Mouse (Mus musculus): ENCODE results near the gene Cela3b. TPM values are rescaled to one million over a fixed set of nuclear protein-coding genes. Genes with fewer than 3 reads are reported as not detected.
"Not testable (repeated sequence)": the region's sequence is repeated elsewhere in the genome, so short reads cannot be mapped to it uniquely, and the experiment has no call there.

The Cela3b gene
- polyA plus RNA-seq, 1 experiment from 2014 or later = 0.17 TPM

- Histone ChIP-seq H3K4me1 (replicated peaks) (peaks cover 55% of the 10 kb centered on the region), H3K4me3 (replicated peaks) (no peak overlapping the region), H3K36me3 (no peaks in the 10 kb centered on the region), H3K4me2 (peak overlapping the region; percentile 45), H3K9me3 (replicated peaks) (no peaks in the 10 kb centered on the region), H3K27ac (peak overlapping the region; percentile 70), H3K27me3 (no peaks in the 10 kb centered on the region), H3K9ac (0 out of 2 replicates have a peak overlapping the region, but pooled peaks have one; percentile 51)
- ATAC-seq (ENCODE audit: low read depth) (peak; percentile 92), DNase-seq (peak; percentile 63)
- WGBS (ENCODE audit: insufficient replicate concordance) = 37% methylated on average over 7 of the region's 7 CpGs
These were observed 17.2 kb upstream of the Cela3b start for GRCm38 (mm10) chr4:137447363-137448196.

GRCm38 (mm10) chr4:137445881-137446280, 15.5 kb upstream of the Cela3b start:
- Histone ChIP-seq H3K4me2 (no peak overlapping the region), H3K9ac (no peak overlapping the region), H3K4me3 (replicated peaks) (no peak overlapping the region), H3K9me3 (replicated peaks) (no peaks in the 10 kb centered on the region), H3K27me3 (no peaks in the 10 kb centered on the region), H3K4me1 (replicated peaks) (peaks cover 54% of the 10 kb centered on the region), H3K36me3 (no peaks in the 10 kb centered on the region), H3K27ac (no peak overlapping the region; the same call in 1 of the 2 replicates)
- WGBS (ENCODE audit: insufficient replicate concordance) = 84% methylated on average over 4 of the region's 4 CpGs
- DNase-seq (no peak), ATAC-seq (ENCODE audit: low read depth) (no peak)

- H3K4me2 ChIP-seq = no peak overlapping the region
- no peaks in the 10 kb centered on the region for H3K9me3 ChIP-seq (replicated peaks)
- peaks cover 46% of the 10 kb centered on the region for H3K4me1 ChIP-seq (replicated peaks)
- DNase-seq (peak; percentile 48), ATAC-seq (ENCODE audit: low read depth) (no peak)
- no peak overlapping the region for H3K9ac ChIP-seq
- WGBS (ENCODE audit: insufficient replicate concordance) = 29% methylated on average over 5 of the region's 5 CpGs
- no peaks in the 10 kb centered on the region for H3K27me3 ChIP-seq
- no peak overlapping the region for H3K4me3 ChIP-seq (replicated peaks)
- no peak overlapping the region for H3K27ac ChIP-seq
- H3K36me3 ChIP-seq = no peaks in the 10 kb centered on the region
These were observed 13.3 kb upstream of the Cela3b start for GRCm38 (mm10) chr4:137443625-137444024.

- H3K36me3 ChIP-seq = no peaks in the 10 kb centered on the region
- H3K27me3 ChIP-seq = no peaks in the 10 kb centered on the region
- WGBS (ENCODE audit: insufficient replicate concordance) = 74% methylated on average over 4 of the region's 4 CpGs
- no peak overlapping the region for H3K27ac ChIP-seq
- H3K4me3 ChIP-seq (replicated peaks) = no peak overlapping the region
- H3K4me1 ChIP-seq (replicated peaks) = peaks cover 43% of the 10 kb centered on the region
- H3K9ac ChIP-seq = no peak overlapping the region
- DNase-seq = no peak
- H3K9me3 ChIP-seq (replicated peaks) = no peaks in the 10 kb centered on the region
- no peak for ATAC-seq (ENCODE audit: low read depth)
- no peak overlapping the region for H3K4me2 ChIP-seq
These were observed 11.0 kb upstream of the Cela3b start for GRCm38 (mm10) chr4:137441332-137441731.

- DNase-seq = peak; percentile 75
- Histone ChIP-seq H3K27ac (peak overlapping the region; percentile 79), H3K4me2 (peak overlapping the region; percentile 43)
These were observed 8.5 kb upstream of the Cela3b start for GRCm38 (mm10) chr4:137438842-137439241.

GRCm38 (mm10) chr4:137436979-137437669, 6.8 kb upstream of the Cela3b start:
- DNase-seq (no peak), ATAC-seq (ENCODE audit: low read depth) (no peak)
- Histone ChIP-seq H3K4me1 (replicated peaks) (peaks cover 31% of the 10 kb centered on the region), H3K36me3 (no peaks in the 10 kb centered on the region), H3K27me3 (no peaks in the 10 kb centered on the region), H3K4me3 (replicated peaks) (no peak overlapping the region), H3K27ac (no peak overlapping the region), H3K9me3 (replicated peaks) (no peaks in the 10 kb centered on the region), H3K4me2 (no peak overlapping the region), H3K9ac (no peak overlapping the region)
- 84% methylated on average over 8 of the region's 8 CpGs for WGBS (ENCODE audit: insufficient replicate concordance)

More at GRCm38 (mm10) chr4:137438842-137439241, 8.5 kb upstream of the Cela3b start:
- WGBS (ENCODE audit: insufficient replicate concordance) = 38% methylated on average over 8 of the region's 8 CpGs
- 0 out of 2 replicates have a peak overlapping the region, but pooled peaks have one; percentile 10 for H3K4me3 ChIP-seq (replicated peaks)
- peak; percentile 98 for ATAC-seq (ENCODE audit: low read depth)
- H3K9ac ChIP-seq = peak overlapping the region; percentile 37
- H3K4me1 ChIP-seq (replicated peaks) = peaks cover 33% of the 10 kb centered on the region
- H3K9me3 ChIP-seq (replicated peaks) = no peaks in the 10 kb centered on the region
- H3K36me3 ChIP-seq = no peaks in the 10 kb centered on the region
- no peaks in the 10 kb centered on the region for H3K27me3 ChIP-seq

GRCm38 (mm10) chr4:137432700-137433550, 2.6 kb upstream of the Cela3b start:
- H3K4me2 ChIP-seq; H3K4me3 ChIP-seq (replicated peaks); H3K27me3 ChIP-seq; H3K27ac ChIP-seq; H3K9ac ChIP-seq; DNase-seq; H3K9me3 ChIP-seq (replicated peaks); H3K36me3 ChIP-seq: not testable (repeated sequence)
- 53% methylated on average over 10 of the region's 10 CpGs for WGBS (ENCODE audit: insufficient replicate concordance)
- H3K4me1 ChIP-seq (replicated peaks) = peaks cover 19% of the 10 kb centered on the region
- peak; percentile 58; the same call in 1 of the 2 replicates for ATAC-seq (ENCODE audit: low read depth)

- H3K4me1 ChIP-seq (replicated peaks) = no peaks in the 10 kb centered on the region
- no peak overlapping the region for H3K9ac ChIP-seq
- DNase-seq (no peak), ATAC-seq (ENCODE audit: low read depth) (no peak)
- no peaks in the 10 kb centered on the region for H3K36me3 ChIP-seq
- WGBS (ENCODE audit: insufficient replicate concordance) = 34% methylated on average over 11 of the region's 11 CpGs
- no peaks in the 10 kb centered on the region for H3K27me3 ChIP-seq
- H3K4me2 ChIP-seq = no peak overlapping the region
- H3K27ac ChIP-seq = no peak overlapping the region
- no peak overlapping the region for H3K4me3 ChIP-seq (replicated peaks)
- no peaks in the 10 kb centered on the region for H3K9me3 ChIP-seq (replicated peaks)
These were observed 12.4 kb downstream of the Cela3b start for GRCm38 (mm10) chr4:137417712-137418564.

- no peak for ATAC-seq (ENCODE audit: low read depth)
- DNase-seq = no peak
These were observed 15.4 kb downstream of the Cela3b start for GRCm38 (mm10) chr4:137414936-137415335.

GRCm38 (mm10) chr4:137412185-137412709, 18.1 kb downstream of the Cela3b start:
- H3K27me3 ChIP-seq; H3K4me2 ChIP-seq; H3K9me3 ChIP-seq (replicated peaks); H3K4me1 ChIP-seq (replicated peaks); H3K36me3 ChIP-seq; DNase-seq; H3K27ac ChIP-seq; H3K4me3 ChIP-seq (replicated peaks); H3K9ac ChIP-seq: not testable (repeated sequence)
- ATAC-seq (ENCODE audit: low read depth) = peak; percentile 23; the same call in 1 of the 2 replicates
- WGBS (ENCODE audit: insufficient replicate concordance) = 69% methylated on average over 7 of the region's 7 CpGs

More at GRCm38 (mm10) chr4:137414936-137415335, 15.4 kb downstream of the Cela3b start:
- Histone ChIP-seq H3K4me3 (replicated peaks) (no peak overlapping the region), H3K27ac (no peak overlapping the region), H3K9ac (no peak overlapping the region), H3K9me3 (replicated peaks) (no peaks in the 10 kb centered on the region), H3K4me1 (replicated peaks) (no peaks in the 10 kb centered on the region), H3K4me2 (no peak overlapping the region), H3K36me3 (no peaks in the 10 kb centered on the region), H3K27me3 (no peaks in the 10 kb centered on the region)
- 64% methylated on average over 1 of the region's 1 CpGs for WGBS (ENCODE audit: insufficient replicate concordance)
